Mouse (Mus musculus) kidney, adult 2 months (tissue): ENCODE measurements at regions not wholly inside any gene's neighbourhood (a gene's known extent, or its start where the extent isn't known, plus 50 kb on each side); places are given as distances from the start of the nearest gene placed in this dataset.

Source experiments
- DNase-seq: peaks from one replicate; pipeline ENCODE4 v3.0.0; 2021
- H3K27ac ChIP-seq: fragments of 200-500 bp; 2 replicates; pipeline ENCODE4 v1.5.1; 2012; ENCODE audit warnings: low read depth, low read length, control low read depth, inconsistent platforms; ENCODE audit not compliant: insufficient read depth
- H3K27me3 ChIP-seq: fragments of 200-500 bp; replicated peaks from 2 replicates; pipeline ENCODE4 v1.6.1; 2012; ENCODE audit warnings: mild to moderate bottlenecking, moderate library complexity, low read length, inconsistent platforms; ENCODE audit not compliant: control insufficient read depth, insufficient read depth
- H3K36me3 ChIP-seq: fragments of 200-500 bp; 2 replicates; pipeline ENCODE4 v1.6.1; 2012; ENCODE audit warnings: mild to moderate bottlenecking, moderate library complexity, low read length, inconsistent platforms; ENCODE audit not compliant: control insufficient read depth, insufficient read depth
- H3K4me1 ChIP-seq: fragments of 200-500 bp; 2 replicates; pipeline ENCODE4 v1.6.1; 2011; ENCODE audit warnings: low read length; ENCODE audit not compliant: control insufficient read depth, insufficient read depth
- H3K4me3 ChIP-seq: fragments of 200-500 bp; 2 replicates; pipeline ENCODE4 v1.5.1; 2011; ENCODE audit warnings: mild to moderate bottlenecking, low read depth, low read length, control low read depth; ENCODE audit not compliant: insufficient read depth
- CTCF ChIP-seq: fragments of 200-500 bp; conservative IDR thresholded peaks from 2 replicates; pipeline ENCODE4 v1.5.1; 2011; ENCODE audit warnings: low read depth, mild to moderate bottlenecking, control low read depth, low read length, moderate library complexity, mixed read lengths; ENCODE audit not compliant: insufficient read depth, insufficient read length
- POLR2A ChIP-seq: fragments of 200-500 bp; IDR thresholded peaks from one replicate; pipeline ENCODE4 v1.6.1; 2011; ENCODE audit warnings: low read depth, low read length, control low read depth
- WGBS: fragments of 180-500 bp; shearing (Covaris S2); methylation state at CpG from one replicate; pipeline ENCODE4 v1.1.7; 2018; 5-methylcytosine and 5-hydroxymethylcytosine counted together

DNA sequence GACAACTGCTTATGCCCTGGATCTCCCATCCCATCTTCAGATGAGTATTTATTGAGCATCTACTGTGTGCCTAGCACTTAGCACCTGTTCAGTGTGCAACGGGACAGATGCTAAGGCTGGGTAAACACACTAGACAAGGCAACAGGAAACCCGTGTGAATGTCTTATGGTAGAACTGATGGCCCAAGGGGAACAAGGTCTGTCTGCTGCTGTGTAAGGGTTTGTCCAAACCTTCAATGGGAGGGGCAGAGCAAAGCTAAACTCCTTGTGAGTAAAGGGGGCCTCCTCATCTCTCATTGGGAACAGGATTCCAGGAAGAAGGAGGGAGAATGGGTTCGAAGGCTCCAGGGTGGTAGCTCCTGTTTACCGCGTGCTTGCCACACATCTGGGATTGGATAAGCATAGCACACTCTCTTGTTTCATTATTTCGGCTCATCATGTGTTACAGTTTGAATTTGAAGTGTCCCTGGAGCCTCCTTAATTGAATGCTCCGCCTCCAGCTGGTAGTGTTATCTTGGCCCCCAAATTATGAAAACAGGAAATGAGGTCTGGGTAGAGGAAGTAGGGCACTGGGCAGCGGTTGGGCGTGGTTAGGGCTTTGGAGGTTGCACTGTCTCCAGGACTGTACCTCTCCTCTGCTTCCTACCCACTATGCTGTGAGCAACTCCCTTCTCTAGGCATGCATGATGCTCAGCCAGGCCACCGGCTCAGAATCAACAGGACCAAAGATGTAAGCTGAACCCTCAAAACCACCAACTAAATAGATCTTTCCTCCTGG, 348.9 kb upstream of the Tbx3 start:
- WGBS: 67% methylated on average over 10 of the region's 10 CpGs
- Histone ChIP-seq H3K4me1 (no peaks in the 10 kb centered on the region), H3K27me3 (no peaks in the 10 kb centered on the region), H3K4me3 (no peak overlapping the region), H3K27ac (no peak overlapping the region), H3K36me3 (no peaks in the 10 kb centered on the region)
- no peak for DNase-seq
- no peak for TF ChIP-seq POLR2A
- no peak for TF ChIP-seq CTCF

DNA sequence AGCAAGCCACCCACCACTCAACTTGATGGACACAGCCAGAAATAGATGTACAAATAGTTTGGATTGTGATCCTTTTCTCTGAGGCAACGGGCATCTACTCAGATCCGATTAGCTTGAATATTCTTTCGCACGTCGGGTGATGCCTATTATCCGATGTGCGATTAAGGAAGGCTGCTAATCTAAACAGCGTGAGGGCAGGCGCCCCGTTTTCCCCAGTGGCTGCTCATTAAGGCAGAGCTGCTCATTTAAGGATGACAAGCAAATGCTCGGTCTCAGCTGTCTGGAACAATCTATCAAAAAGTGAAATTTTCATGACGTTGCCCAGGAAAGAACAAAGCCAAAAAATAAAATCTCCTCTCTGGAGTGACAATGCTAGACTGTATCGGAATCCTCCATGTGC, 348.1 kb upstream of the Tbx3 start:
- 83% methylated on average over 13 of the region's 13 CpGs for WGBS

DNA sequence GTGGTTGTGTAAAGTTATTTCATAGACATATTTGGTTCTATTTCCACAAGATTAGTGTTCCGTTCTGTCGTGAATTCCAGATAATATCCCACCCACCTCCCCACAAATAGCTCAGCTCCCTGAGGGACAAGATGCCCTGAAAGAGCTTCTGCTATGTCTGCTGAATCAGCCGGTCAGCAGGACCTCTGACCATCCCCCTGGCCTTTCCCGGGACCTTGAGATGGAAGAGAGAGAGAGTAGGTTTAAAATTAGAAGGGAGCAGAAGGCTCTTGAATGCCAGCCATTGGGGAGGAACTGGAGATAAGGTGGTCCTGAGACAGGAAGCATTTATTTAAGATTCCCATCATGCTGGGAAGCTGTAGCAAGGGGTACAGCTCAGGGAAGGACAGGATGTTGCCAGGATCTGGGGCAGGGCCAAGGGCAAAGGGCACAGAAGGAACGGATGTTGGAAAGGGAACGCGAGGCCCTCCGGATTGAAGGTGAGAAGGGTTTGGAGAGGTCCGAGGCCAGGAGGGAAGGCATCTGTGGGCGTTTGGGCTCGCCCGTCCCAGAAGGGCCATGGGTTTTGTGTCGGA, 344.7 kb upstream of the Tbx3 start:
- DNase-seq: peak; percentile 24

More for the DNA sequence above, 348.1 kb upstream of the Tbx3 start:
- H3K36me3 ChIP-seq: no peaks in the 10 kb centered on the region
- TF ChIP-seq CTCF: no peak
- TF ChIP-seq POLR2A: no peak
- no peaks in the 10 kb centered on the region for H3K27me3 ChIP-seq
- no peaks in the 10 kb centered on the region for H3K4me1 ChIP-seq
- H3K27ac ChIP-seq: no peak overlapping the region
- no peak for DNase-seq
- H3K4me3 ChIP-seq: no peak overlapping the region

DNA sequence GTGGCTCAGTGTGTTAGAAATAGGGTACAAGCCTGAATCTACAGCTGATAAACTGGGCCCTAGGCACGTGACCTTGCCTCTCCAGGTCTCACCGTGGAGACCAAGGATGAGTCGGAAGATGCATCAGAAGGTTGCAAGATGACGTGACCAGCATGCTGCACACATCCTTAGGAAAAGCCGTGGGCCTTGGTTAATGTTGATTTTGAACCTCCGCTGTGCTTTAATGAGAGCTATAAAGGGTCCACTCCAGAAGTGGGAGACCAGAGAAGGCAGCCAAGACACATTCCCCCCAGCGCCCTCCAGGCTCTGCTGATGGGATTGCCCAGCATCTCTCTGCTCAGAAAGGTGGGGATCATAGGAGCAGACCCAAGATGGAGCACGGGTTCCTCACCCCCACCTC, 343.6 kb upstream of the Tbx3 start:
- TF ChIP-seq POLR2A: no peak
- TF ChIP-seq CTCF: no peak
- no peak for DNase-seq
- 94% methylated on average over 8 of the region's 8 CpGs for WGBS
- Histone ChIP-seq H3K36me3 (no peaks in the 10 kb centered on the region), H3K4me3 (no peak overlapping the region), H3K4me1 (no peaks in the 10 kb centered on the region), H3K27ac (no peak overlapping the region), H3K27me3 (no peaks in the 10 kb centered on the region)

More for the DNA sequence above, 344.7 kb upstream of the Tbx3 start:
- WGBS: 54% methylated on average over 13 of the region's 13 CpGs
- H3K36me3 ChIP-seq: no peaks in the 10 kb centered on the region
- TF ChIP-seq CTCF: no peak
- no peak for TF ChIP-seq POLR2A
- no peaks in the 10 kb centered on the region for H3K4me1 ChIP-seq
- H3K27me3 ChIP-seq: no peaks in the 10 kb centered on the region
- no peak overlapping the region for H3K4me3 ChIP-seq
- H3K27ac ChIP-seq: no peak overlapping the region

DNA sequence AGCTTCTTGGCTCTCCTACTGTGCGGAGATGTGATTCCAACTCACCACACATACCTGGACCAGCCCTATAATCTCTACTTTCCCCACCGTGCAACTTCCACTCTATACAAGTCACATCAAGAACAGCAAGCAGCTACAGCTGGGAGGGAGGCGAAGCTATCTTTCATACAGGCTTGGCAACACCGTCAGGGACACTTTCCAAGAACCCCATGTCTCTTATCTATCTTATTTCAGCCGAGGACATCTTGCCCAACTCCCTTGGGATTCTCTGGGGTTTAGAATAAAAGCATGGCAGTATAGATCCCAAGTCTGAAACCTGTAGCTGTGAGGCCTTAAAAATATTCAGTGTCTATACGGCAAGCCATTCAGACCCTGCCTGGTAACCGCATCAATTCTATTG, 341.5 kb upstream of the Tbx3 start:
- no peak for TF ChIP-seq POLR2A
- TF ChIP-seq CTCF: no peak
- 91% methylated on average over 7 of the region's 7 CpGs for WGBS

DNA sequence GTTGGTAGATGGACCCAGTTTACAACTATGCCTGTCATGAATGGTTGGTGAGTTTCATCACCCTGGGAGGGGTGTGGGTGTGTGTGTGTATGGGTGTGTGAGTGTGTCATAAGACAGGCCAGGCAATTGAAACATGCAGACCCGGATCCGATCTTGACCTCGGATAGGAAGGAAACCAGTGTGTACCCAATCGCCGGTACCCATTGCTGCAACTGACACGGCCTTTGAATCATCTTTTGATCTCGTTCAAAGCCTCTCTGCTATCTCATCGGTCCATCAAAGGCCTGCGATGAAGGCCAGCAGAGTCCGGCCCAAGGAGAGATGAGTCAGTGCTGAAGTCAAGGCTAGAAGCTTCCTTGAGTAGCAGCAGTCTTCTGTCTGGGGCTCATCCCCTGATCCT, 341.1 kb upstream of the Tbx3 start:
- TF ChIP-seq POLR2A: no peak
- TF ChIP-seq CTCF: no peak
- Histone ChIP-seq H3K36me3 (no peaks in the 10 kb centered on the region), H3K4me3 (no peak overlapping the region), H3K27me3 (no peaks in the 10 kb centered on the region), H3K27ac (no peak overlapping the region), H3K4me1 (no peaks in the 10 kb centered on the region)
- DNase-seq: no peak
- WGBS: 89% methylated on average over 10 of the region's 10 CpGs

More for the DNA sequence above, 341.5 kb upstream of the Tbx3 start:
- Histone ChIP-seq H3K36me3 (no peaks in the 10 kb centered on the region), H3K27ac (no peak overlapping the region), H3K4me3 (no peak overlapping the region), H3K27me3 (no peaks in the 10 kb centered on the region), H3K4me1 (no peaks in the 10 kb centered on the region)
- DNase-seq: no peak

DNA sequence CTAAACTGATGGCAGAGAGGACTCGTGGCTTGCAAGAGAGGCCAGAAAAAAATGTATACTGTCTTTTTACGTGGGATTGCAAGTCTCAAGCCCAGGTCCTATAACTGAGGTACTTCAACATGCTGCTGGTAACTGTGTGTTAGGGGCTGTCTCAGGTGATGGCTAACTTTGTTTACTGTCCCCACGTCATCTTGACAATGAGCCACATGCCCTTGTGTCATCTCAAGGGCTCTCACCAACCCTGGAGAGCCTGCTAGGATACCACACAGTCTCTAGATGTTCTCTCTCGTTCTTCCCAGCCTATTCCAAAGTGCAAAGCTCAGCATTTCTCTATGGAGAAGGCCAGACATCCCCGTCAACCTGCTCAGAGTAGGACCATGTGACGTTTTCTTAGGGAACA, 340.6 kb upstream of the Tbx3 start:
- WGBS: 83% methylated on average over 6 of the region's 6 CpGs
- H3K27ac ChIP-seq: no peak overlapping the region

More for the DNA sequence above, 340.6 kb upstream of the Tbx3 start:
- no peaks in the 10 kb centered on the region for H3K36me3 ChIP-seq
- no peak overlapping the region for H3K4me3 ChIP-seq
- DNase-seq: no peak
- no peaks in the 10 kb centered on the region for H3K4me1 ChIP-seq
- TF ChIP-seq CTCF: no peak
- TF ChIP-seq POLR2A: no peak
- no peaks in the 10 kb centered on the region for H3K27me3 ChIP-seq
